Mouse (Mus musculus) splenic B cell, adult 2 months (primary cell): Measurements from ENCODE around the gene Spp2.

Experiments
- DNase-seq: peaks from one replicate; pipeline ENCODE4 v3.0.0-alpha.2; 2011; ENCODE audit warnings: low read depth, low spot score
- H3K27me3 ChIP-seq: 2 replicates; pipeline ENCODE4 v1.6.1; 2012; ENCODE audit warnings: mild to moderate bottlenecking, low read length, moderate library complexity, mixed read lengths; ENCODE audit not compliant: control insufficient read depth, poor library complexity, insufficient read depth, severe bottlenecking
- H3K36me3 ChIP-seq: 2 replicates; pipeline ENCODE4 v1.6.1; 2012; ENCODE audit warnings: mild to moderate bottlenecking, low read length, moderate library complexity, mixed read lengths; ENCODE audit not compliant: control insufficient read depth, poor library complexity, insufficient read depth, severe bottlenecking

Gene Spp2

DNA sequence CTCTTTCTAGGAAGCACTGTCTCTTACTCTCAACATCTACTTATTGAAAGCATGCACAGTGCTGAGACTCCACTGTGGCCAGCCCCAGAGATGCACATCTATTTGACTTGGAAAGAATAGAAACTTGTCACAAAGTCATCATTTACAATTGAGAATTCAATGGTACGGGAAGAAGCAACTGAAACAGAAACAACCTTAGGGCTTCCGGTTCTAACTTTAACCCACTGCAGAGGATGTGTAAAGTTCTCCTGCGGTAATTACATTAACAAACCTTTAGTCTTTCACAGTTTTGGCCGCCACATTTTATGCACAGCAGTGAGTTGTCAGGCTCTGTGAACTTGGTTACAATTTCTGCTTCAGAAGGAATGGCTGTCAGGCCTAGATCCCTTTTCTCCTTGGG is 43.9 kb downstream of the Spp2 start:
- no peak for DNase-seq
- H3K36me3 ChIP-seq: no peaks in the 10 kb centered on the region

DNA sequence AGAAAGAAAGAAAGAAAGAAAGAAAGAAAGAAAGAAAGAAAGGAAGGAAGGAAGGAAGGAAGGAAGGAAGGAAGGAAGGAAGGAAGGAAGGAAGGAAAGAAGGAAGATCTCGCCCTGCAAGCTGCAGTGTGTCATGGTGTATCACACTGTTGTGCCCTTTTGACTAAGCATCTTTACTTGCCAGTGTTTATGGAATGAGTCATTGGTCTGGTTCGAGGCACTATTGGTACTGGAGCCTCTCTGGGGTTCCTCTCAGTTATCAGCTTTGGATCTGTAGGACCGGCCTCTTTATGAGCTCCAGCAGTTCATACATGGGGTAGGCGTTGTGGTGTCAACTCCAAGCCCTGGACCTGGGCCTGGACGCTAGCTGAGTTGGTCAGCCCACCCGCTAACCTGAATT is 45.4 kb downstream of the Spp2 start:
- no peaks in the 10 kb centered on the region for H3K27me3 ChIP-seq
- no peaks in the 10 kb centered on the region for H3K36me3 ChIP-seq
- no peak for DNase-seq

More for the DNA sequence above, 43.9 kb downstream of the Spp2 start:
- H3K27me3 ChIP-seq: no peaks in the 10 kb centered on the region

DNA sequence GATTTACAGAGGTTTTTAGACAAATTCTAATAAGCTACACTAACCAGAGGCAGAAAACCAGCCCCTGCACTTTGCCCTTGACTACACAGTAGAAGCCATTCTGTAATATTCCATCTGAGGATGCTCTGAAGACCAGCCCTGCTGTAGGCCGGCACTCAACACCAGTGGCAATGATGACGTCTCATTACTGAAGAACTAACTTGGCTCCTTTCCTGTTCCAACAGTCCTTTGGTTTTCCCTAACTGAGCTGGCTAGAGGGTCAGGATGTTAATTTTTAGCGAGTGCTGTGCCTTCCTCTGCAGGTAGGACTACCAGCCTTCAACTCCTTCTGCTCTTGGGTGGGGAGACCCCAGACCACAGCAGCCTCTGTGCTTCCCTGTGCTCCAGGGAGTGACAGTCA is 47.9 kb downstream of the Spp2 start:
- DNase-seq: no peak
- Histone ChIP-seq H3K27me3 (no peaks in the 10 kb centered on the region), H3K36me3 (no peaks in the 10 kb centered on the region)

DNA sequence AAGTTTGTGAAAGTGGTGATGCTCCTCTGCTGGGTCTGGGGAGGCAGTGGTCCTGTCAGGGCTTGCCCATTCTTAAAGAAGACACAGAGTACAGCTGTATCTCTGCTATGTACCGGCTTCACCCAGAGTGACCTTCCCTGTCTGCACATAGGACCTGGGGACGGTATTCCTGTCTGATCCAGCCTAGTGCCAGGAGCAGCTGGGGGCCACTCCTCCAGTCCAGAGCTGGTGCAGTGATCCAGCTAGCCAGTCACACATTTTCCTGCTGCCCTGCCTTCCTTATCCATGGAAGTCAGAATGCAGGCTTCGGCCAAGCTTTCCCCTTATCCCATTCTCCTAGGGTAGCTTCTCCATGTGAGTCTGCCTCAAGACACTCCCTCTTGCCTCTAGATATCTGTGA is 49.0 kb downstream of the Spp2 start:
- Histone ChIP-seq H3K36me3 (no peaks in the 10 kb centered on the region), H3K27me3 (no peaks in the 10 kb centered on the region)
- no peak for DNase-seq

DNA sequence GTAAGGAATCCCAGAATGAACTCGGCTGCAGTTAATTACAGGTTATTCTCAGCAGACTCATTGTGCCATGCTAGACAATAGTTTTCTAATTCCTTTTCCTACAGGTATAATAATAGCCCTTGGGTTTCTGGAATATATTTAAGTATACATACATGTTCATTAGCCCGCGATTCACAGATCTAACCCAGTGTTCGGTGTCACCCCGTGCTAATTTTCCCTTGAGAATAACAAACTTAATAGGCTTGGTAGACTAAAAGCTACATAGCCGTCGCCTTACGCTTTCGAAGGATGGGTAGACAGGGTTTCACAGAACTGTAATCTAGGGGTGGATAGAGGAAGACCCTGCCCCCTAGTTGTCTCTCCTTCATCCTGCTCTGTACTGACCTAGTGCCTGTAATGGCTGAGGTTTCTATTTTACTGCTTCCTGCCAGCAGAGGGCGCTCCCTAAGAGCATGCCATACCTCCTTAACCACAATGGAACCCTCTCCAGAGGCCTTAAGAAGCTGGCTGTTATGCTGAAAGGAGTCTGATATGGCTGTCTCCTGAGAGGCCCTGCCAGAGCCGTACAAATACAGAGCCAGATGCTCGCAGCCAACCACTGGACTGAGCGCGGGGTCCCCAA is 49.8 kb downstream of the Spp2 start:
- H3K36me3 ChIP-seq: no peaks in the 10 kb centered on the region
- H3K27me3 ChIP-seq: no peaks in the 10 kb centered on the region
- peak; percentile 67 for DNase-seq

DNA sequence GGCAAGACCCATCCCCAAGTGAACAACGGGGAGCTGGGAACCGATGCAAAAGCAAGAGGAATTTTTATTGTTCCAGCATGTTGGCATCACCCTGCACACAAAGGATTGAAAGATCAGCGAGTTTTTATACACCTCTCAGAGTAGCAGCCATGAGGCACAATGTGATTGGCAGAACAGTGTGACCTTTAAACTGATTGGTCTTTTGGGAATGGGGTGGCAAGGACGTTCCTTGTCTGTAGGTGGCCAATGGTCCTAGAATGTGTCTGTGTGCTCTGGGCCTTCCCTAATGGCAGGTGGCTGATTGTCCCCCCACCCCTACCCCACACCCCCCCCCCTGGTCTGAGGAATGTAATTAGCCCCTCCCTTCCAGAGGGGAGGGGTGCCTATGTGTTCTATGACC is 52.4 kb downstream of the Spp2 start:
- no peak for DNase-seq
- H3K36me3 ChIP-seq: no peaks in the 10 kb centered on the region
- no peaks in the 10 kb centered on the region for H3K27me3 ChIP-seq

DNA sequence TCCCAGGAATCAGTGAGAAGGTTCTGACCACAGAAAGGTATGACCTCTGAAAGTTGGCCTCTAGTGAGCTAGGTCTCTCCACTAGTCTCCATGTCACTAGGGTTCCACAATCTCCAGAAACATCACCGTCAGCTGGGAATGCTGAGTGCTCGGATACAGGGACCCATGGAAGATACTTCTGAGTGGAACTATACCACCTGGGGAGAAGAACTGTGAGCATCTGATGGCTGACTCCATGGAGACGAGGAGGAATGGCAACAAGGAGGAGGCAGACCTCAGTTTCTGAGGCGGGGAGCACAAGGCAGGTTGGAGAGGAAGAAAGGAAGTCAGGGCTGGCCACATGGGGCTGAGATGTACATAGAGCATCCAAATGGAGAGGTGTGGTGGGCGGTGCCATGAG is 52.9 kb downstream of the Spp2 start:
- Histone ChIP-seq H3K27me3 (no peaks in the 10 kb centered on the region), H3K36me3 (no peaks in the 10 kb centered on the region)
- no peak for DNase-seq

DNA sequence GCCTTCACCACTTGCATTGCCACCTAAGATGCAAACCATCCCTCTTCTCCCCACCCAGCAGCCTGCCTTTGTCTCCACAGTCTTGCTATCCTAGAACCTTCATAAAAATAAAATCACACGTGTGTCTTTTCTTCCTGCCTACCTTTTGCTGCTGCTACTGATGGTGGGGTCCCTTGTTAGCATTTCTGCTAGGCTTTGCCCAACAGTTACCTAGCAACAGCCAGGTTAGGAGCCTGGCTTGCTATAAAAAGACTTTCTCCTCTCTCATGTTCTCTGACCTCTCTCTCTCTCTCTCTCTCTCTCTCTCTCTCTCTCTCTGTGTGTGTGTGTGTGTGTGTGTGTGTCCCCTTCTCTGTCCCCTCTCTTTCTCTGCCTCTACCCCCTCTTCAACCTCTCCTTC is 54.3 kb downstream of the Spp2 start:
- DNase-seq: no peak
- Histone ChIP-seq H3K36me3 (no peaks in the 10 kb centered on the region), H3K27me3 (no peaks in the 10 kb centered on the region)

DNA sequence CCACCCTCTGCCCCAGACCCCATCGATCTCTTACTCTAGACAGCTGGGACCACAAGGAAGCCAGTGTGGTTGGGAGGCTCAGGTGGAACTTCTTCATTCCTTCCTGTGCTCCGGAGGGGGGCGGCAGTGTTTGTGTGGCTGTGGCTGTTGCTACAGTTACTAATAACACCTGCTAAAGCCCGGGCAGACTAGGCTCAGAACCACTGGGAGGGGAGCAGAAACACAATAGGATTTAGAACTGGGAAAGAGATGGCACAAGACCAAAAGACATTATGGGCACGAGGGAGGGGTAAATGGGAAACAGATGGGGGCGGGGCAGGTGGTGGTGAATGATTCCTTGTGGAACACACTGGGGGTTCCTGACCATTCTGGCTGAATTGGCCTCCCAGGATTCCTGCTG is 55.7 kb downstream of the Spp2 start:
- H3K27me3 ChIP-seq: no peaks in the 10 kb centered on the region
- DNase-seq: no peak
- no peaks in the 10 kb centered on the region for H3K36me3 ChIP-seq

DNA sequence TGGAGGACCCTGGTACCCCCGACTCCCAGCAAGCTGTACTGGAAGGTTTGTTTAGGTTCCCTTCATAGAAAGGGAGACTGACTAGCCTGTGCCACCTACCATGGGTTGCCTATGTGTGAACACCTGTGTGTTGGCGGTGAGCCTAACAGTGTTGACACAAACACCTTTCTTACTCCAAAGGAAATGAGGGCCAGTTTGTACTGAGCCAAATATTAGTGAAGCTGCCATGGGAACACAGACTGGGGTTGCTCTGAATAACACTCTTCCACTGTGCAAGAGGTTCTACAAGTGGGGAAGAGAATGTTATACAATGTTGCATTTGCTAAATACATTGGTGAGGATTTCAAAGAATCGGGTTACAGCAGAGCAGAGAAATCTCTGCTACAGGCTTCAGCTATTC is 56.5 kb downstream of the Spp2 start:
- no peaks in the 10 kb centered on the region for H3K27me3 ChIP-seq
- no peak for DNase-seq
- H3K36me3 ChIP-seq: no peaks in the 10 kb centered on the region

DNA sequence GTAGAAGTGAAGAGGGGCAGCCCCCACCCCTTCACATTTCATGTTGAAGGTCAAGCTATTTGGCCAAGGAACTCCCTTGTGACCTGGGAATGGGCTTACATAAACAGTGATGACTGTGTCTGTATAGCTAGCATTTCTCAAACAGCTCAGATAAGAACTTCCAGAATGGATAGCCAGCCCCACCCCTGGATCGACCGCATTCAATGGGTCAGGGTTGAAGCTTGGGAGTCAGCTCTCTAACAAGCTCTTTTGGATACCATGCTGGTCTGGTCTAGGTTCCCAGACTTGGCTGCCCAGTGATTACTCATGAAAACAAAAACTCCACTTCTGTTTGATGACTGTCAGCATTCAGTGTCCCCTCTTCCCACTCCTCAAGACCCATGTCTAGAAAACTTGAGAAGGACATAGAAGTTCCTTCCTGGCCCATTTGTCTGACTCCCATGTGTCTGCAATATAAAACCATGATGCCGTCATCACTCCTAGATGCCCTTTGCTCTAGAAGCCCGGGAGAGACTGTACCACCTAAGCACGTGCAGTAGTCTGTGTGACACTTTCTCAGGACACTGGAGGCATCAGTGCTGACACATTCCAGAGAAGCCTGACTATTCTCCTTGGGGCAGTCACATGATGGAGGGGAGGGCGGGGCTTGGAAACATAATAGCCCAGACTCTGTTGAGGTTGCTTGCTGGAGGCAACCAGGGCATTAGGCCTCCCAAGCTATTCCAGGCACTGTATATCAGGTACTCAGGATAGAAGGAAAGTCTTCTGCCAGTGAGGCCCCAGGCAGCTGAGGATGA is 57.5 kb downstream of the Spp2 start:
- DNase-seq: no peak
- Histone ChIP-seq H3K27me3 (no peaks in the 10 kb centered on the region), H3K36me3 (no peaks in the 10 kb centered on the region)

DNA sequence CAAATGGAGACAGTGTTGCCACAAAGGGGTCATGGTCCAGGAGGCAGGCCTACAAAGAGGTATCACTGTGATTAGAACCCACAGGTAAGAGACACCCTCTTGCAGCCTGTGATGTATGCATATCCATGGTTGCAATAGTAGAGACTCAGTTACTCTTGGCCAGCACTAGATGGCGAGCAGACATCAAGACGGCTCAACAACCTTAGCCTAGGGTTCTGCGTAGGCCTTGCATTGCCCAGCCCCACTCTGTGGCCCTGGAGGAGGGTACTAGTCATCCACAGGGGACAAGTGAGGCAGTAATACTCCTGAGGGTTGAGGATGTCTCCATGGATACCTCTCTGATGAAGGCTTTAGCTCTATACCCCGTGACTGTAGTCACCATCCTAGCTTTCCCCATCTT is 59.0 kb downstream of the Spp2 start:
- no peaks in the 10 kb centered on the region for H3K27me3 ChIP-seq
- no peak for DNase-seq

DNA sequence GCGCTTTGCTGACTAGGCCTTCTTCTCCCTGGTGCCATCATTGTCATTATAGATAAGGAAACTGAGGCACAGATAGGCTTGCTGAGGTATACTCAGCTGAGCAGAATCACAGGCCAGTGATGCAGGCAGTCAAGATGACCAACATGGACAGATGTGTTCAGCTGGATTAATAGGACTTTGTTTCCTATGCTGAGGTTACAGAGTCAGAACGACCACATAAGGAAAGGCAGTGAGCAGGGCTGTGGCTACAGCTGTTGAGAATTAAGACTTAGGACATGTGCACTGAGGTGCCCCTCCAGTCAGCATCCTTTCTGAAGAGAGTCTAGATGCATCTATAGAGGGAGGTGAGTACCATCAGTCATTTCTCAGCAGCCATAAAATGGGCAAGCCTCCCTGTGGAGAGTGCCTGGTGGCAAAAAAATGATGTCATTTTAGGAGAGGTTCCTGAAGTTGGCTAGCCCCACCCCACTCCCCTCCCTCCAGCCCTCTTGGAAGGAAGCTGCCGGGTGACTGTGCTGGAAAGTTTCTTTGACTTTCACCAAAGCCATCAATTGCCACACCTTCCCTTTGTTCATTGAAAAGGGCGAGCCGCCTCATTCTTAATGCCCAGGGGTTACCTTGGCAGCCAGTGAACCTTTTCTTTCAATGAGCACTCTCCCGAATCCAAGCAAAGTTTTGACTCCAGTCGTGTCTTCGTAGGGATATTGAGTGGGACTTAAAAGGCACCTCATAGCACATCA is 59.7 kb downstream of the Spp2 start:
- H3K36me3 ChIP-seq: no peaks in the 10 kb centered on the region
- H3K27me3 ChIP-seq: no peaks in the 10 kb centered on the region
- DNase-seq: no peak

More for the DNA sequence above, 59.0 kb downstream of the Spp2 start:
- H3K36me3 ChIP-seq: no peaks in the 10 kb centered on the region

DNA sequence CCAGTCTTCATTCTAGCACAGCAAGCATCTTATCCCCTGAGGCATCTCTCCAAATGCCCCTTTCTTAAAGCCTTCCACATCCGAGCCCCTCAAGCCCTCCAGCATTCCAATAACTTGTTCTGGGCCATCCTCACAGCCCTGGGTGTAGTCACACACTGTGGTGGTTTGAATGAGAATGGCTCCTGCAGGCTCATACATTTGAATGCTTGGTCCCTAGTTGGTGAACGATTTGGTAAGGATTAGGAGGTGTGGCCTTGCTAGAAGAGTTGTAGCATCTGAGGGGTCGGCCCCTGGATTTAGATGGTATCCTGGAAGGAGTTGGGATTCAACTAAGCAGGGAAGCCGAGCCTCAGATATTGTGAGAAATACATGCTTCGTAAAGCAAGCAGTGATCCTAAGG is 61.1 kb downstream of the Spp2 start:
- H3K27me3 ChIP-seq: no peaks in the 10 kb centered on the region
- H3K36me3 ChIP-seq: no peaks in the 10 kb centered on the region
- no peak for DNase-seq

DNA sequence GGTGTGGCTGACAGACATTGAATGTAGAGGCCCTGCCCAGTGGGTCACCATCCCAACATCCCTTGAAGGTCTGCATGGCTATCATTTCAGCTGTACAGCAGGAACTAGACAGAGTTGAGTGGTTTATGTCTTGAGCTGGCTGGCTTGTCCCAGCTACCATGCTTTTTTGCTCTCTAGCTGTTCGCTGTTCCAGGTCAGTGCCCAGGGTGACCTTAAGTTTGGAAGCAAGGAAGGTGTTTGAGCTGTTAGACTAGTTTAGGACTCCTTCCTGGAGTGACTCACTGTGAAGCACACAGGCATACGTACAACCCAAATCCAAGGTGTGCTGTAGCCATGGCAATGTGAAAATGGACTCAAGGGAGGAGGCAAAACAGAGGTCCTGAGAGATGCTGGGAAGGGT is 61.6 kb downstream of the Spp2 start:
- Histone ChIP-seq H3K36me3 (no peaks in the 10 kb centered on the region), H3K27me3 (no peaks in the 10 kb centered on the region)
- DNase-seq: no peak
